Mouse (Mus musculus): ENCODE measurements around the gene Camk2b.

Gene Camk2b

DNA sequence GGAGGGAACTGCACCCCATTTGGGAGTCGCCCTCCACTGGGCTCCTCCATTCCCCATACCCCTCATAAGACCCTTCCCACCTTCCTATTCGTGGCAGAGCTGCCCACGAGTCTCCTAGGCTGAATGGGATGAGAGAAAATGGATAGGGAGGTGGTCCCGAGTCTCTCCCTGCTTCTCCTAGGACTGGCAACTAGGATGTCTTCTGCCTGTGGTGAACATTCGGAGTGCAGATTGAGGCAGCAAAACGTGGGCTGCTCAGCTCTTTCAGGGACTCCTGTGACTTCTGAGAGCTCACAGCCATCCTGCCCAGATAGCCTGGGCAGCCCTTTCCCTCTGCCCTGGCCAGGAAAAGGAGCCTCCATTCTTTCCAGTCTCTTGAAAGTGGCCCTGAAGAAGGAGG is at the start of gene Camk2b:
Camk2b (minus strand) TSS at position 187 of the 400 bp plus-strand sequence.
- no peak for DNase-seq (ENCODE audit: low read depth)

DNA sequence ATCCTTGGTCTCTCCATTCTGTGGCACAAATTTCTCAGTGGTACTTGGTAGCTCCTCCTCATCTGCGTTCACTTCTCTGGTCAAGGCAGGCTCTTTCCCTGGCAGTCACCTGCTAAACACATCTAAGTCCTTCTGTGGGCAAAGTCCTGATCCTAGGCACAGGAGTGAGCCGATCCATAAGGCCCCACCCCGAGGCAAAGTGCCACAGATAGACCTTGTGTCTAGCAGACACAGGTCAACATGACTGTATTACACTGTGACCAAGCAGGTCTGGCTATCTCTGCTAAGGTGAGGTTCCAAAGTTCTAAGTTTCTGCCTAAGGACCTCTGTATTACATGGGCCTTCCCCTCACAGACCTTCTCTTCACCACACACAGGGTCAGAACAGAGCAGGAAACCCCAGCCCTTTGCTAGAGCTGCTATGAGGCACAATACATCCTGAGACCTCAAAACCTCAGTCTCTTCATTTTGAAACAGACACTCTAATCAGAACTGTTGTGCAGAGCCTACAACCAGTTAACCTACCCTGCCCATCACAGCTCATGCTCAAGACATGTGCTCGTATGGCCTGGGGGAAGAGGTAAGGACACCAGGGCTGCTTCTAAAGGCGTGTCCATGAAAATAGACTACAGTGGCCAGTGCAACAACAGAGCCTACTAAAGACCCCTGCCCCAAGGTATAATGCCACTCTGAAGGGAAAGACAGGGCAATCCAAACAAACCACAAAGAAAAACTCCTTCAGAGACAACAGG is 45.7 kb upstream of the Camk2b start:
- DNase-seq (ENCODE audit: low read depth), result no peak

DNA sequence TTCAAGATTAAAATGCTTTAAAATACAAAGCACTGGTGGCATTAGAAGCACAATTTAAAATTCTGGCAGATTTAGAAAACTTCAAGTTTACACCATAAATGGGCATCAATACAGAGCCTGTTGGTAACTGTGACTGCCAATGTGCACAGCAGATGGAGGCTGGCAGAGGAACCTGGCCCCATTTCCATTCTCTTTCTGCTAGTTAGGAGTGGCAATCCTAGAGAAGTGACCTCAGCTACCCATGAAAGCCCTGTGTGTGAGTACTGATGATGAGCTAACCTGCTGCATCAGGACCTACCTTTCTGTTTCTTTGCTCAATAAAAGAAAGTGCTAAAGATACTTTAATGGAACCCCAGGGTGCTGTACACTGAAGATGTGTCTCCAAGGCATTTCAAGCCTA is 43.8 kb upstream of the Camk2b start:
- DNase-seq (ENCODE audit: low read depth), result no peak

DNA sequence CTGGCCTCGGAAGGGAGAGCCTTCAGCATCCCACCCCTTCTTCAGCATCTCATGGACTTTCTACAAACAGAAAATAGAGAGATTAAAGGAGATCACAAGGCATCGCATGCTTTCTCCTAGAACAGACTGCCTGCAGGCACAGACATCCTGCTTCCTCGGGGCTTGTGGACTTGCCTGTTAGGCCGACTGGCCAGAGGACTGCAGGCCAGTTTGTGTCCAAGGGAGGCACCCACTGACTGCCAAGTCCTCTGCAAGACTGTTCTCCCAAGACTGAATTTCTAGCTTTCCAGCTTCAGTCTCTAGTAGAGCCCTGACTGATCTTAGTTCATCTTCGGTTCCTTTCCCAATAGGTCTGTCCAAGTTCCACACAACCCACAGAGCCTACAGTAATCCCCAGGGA is 42.1 kb upstream of the Camk2b start:
- no peak for DNase-seq (ENCODE audit: low read depth)

DNA sequence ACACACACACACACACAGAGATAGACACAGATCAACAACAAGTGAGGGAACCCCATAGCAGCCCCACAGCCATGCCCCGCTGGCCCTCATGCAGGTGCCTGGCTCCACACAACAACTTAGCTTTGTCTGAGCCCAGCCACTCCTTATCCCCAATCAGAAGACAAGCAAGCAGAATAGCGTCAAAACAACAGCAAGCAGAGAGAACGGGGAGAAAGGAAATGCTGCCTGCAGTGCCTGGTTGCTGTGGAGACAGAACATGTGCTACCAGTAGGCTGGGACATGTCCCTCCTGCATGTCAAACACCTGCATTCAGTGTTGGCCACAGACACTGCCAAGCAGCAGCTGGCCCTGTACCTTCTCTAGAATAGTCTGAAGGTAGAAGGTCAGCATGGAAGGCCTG is 41.6 kb upstream of the Camk2b start:
- no peak for DNase-seq (ENCODE audit: low read depth)

DNA sequence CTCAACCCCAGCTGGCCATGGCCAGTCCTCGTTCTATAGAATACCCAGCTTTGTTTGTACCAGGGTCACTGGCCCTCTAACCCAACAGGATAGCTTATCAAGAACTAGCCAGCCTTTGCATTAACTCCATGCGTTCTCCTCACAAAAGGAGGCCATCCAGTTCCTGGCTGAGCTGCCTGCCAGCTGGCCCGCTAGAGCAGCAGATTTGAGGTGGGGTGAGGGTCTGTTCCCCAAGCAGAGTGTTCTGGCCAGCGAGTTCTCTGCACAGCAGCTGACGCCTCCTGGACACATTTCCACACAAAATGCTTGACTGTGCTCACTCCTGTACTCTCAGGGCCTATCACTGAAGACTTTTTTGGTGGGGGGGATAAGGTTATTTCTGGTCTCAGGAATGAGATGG is 38.6 kb upstream of the Camk2b start:
- no peak for DNase-seq (ENCODE audit: low read depth)

DNA sequence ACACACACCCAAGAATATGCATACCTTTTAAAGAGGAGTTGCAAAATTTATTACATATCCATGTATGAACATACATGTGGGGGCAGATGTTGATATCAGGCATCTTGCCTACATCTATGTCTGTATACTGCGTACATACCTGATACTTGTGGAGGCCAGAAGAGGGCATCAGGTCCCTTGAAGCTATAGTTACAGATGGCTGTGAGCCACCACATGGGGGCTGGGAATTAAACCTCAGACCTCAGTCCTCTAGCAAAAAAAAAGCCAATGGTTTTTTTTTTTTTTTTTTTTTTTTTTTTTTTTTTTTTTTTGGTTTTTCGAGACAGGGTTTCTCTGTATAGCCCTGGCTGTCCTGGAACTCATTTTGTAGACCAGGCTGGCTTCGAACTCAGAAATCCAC is 30.5 kb upstream of the Camk2b start:
- DNase-seq (ENCODE audit: low read depth), result peak; percentile 21

DNA sequence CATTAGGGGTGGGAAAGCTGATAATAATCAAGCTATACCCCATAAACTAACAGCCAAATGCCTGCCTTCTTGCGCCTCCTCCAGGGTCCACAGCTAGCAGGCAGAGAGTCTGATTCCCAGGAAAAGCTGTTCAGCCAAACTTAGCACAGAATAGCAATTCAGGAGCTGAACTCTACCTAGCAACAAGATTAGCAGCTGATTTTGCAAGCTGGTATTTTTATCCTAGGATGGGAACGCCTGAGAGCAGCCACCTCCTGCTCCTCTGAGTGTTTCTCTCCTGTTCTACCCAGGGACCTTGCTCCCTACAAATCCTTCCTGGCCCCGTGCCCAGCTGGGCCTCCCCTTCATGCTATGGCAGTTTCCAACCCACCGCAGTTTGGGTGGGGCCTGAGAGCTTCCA is 20.8 kb upstream of the Camk2b start:
- DNase-seq (ENCODE audit: low read depth), result no peak

DNA sequence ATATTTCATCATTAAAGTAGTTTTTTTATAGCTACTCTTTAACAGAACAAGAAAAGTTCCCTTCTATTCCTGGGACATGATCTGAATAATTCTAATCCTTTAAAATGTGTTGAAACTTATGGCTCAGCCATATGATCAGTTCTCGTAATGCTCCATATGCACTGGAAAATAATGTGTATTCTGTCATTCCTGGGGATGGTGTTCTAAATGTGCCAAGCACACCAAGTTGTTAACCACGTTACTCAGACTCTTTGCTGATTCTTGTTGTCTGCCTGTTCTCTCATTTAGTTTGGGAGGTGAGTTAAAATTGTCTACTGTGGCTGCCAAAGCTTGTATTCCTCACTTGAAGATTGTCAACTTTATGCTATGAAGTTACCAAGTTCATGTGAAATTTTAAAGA is 12.6 kb upstream of the Camk2b start:
- DNase-seq (ENCODE audit: low read depth), result no peak

DNA sequence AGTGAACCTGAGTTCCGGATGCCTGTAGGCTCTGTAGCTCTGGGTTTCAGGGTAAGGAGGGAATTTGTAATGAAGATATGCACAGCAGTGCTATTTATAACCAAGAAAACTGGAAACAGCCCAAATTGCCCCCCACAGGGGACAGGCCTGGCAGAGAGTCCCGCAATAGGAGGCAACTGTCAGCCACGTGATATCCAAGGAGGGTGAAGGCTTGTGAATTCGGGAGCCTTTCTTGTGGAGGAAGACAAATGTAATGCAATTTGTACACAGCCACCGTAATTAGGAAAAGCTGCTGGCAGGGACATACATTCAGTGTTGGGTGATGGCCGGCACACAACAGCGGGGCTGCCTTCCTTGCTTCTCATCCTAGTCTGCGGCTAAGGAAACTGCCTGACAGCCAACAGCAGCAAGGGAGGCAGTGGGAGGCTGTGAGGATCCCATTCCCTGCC is 9.5 kb upstream of the Camk2b start:
- DNase-seq (ENCODE audit: low read depth), result no peak

DNA sequence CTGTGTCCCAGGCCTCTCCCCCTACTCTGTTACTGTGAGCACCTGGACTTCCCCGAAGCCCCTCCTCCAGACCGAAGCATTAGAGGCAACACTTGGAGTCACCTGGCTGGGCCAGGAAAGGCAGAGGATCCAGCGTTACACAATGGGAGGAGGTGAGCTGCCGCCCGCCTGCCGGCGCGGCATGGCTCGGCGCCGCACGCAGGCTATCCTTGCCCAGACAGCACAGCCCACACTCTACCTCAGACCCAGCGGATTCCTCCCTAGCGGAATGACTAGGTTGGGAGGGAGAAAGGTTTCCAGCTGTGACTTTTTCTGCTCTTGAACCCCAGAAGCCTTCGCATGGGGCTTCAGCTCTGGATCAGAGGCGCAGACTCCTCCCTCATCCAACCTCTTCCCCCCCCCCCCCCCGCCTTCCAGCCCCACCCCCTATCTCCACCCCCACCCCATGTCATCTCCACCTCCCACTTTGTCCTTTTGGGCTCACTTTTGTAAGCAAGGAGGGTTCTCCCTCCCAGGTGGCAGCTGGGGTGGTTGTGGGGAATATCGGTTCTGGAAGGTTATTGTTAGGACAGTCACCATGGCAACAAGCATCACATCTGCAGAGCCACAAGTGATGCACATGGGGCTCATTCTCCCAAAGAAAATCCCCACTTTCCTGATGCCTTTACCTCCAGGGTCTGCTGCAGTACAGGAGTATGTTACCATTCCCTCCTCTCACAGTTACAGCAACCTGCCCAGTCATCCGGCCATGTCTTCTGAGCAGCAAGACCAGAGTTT is 2.2 kb upstream of the Camk2b start:
- no peak for DNase-seq (ENCODE audit: low read depth)

DNA sequence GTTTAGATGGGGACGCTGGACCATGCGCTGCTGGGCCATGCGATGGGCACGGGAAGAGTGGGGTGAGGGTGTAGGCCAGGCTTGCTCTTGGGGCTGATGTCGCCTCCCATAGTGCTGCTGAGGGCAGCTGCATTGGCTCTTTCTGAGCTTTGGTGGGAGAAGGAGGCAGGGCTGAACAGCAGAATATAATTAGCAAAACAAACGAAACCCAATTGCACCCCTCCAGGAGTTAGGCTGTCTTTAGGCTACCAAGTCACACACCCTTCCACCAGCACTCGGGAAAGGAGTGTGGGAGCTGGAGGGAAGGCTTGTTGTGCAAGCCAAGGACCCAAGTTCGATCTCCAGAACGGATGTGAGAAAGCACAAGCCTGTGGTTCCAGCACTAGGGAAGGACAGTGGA is 998 bp upstream of the Camk2b start:
- no peak for DNase-seq (ENCODE audit: low read depth)

DNA sequence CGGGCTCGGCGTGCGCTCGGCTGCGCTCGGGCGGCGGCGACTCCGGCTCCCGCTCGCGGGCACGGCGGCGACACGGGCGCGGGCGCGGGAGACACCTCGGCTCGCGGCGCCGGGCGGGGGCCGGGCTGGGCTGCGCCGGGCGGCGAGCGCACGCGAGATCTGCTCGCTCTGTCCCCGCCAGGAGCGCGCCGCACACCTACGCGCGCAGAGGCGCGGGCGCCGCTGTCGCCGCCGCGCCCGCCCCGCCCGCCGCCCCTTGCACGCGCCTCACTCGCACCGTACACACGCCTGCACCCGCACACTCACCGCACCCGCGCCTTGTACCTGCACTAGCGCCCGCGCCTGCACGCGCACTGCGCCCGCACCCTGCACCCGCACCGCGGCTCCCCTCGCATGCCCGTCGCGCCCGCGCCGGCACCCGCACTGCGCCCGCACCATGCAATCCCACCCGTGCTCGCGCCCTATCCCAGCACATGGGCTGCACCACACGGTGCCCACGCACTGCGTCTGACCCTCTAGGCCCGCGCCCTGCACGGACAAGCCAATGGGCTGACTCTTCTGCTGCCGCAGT is 526 bp downstream of the Camk2b start:
- no peak for DNase-seq (ENCODE audit: low read depth)

DNA sequence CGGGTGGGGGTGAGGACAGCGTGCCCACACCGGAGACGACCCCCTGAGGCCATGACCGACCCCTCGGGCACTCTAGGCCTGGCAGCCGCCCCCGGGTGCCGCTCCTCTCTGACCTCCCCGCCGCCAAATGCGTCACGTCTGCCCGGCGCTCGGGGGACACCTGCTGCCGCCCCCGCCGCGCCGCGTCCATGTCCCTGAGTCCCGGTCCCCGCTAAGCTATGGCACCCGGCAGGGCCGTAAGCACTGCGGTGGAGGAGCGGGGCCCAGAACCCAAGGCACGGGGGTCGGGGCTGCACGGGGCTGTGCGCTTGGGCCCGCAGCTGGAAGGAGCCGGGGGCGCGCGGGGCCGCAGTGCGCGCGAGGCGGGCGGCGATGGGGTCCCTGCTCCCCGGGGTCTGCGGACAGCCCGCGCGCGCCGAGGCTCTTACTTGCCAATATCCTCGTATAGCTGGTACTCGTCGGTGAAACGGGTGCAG is 1.1 kb downstream of the Camk2b start:
- DNase-seq (ENCODE audit: low read depth), result no peak

DNA sequence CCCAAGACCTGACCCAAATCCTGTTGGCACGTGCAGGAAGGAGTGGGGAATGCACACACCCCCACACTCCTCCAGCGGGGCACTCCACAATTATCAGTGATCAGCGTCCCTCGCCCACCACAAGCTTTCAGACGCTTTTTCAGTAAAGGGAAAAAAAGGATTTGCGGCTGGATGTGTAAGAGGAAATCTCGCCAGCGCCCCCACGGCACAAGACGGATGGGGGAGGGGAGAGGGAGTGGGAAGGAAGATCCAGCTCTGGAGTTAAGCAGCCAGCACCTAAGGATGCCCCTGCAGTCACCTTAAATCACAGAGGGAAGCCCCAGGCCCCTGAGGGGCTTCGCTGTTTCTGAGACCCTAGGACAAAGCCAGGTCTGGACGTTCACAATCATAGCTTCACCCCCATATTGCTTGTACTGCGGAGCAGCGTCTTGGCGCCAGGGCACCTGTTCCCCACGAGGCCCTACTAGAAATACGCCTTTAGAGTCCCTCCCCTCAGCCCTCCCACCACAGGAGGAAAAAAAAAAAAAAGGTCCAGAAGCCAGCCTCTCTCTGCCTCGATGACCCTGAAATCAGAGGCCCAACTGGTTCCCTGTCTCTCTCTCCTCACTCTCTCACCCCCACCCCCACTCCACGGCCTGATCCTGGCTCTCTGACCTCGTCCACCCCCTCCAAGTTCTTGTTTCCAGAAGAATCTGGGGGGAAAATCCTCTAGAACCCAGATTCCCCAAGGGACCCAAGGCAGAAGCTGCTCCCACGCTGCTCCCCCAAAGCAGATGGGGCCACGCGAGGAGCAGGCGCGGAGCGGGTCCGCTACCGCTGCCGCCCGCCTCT is 1.7 kb downstream of the Camk2b start:
- DNase-seq (ENCODE audit: low read depth), result no peak

DNA sequence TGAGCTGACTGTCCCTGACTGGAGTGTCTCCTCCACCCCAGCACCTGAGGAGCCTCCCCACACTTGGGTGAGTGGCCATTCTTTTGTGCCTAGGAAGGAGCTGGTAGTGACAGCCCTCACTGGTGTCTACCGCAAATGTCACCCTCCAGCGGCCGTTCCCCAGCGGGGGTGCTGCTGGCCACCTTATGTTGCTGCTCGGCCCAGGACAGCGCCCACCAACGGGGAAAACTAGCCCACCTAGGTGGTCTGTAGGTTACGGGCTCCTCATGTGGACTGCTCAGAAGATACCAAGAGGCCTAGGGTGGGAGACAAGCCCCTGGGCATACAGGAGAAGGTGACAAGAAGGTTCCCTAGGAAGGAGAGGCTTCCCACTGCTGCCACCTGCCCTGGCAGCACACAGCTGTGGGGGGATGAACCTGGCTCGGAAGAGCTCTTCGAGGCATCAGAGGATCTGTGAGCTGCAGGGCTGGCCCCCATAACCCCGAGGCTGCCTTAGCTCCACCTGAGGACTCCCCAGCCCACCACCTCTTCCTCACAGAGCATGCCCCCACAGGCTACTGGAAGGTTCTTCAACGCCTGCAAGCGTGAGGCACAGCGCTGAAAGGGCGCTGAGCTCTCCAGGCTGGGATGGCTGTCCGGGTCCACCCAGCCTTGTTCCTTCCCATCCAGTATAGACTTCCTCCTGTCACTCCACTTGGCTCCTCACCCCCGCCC is 2.5 kb downstream of the Camk2b start:
- no peak for DNase-seq (ENCODE audit: low read depth)

DNA sequence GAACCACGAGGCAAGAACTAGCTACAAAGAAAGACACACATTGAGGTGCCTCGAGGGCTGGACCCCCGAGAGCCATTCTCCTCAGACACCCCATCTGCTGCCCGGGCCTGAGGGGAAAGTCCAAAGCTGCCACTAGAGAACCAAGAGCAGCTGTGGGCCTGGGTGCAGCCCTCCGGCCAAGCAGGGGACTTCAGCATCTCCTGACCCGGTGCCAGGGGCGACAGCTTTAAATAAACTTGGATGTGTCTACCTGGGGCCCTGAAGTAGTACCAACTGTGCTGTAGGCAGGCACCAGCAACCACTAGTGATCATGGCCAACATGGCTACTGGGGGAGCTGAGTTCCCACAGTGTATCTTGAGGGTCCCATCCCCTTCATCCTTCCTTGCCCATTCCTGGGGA is 3.1 kb downstream of the Camk2b start:
- no peak for DNase-seq (ENCODE audit: low read depth)

DNA sequence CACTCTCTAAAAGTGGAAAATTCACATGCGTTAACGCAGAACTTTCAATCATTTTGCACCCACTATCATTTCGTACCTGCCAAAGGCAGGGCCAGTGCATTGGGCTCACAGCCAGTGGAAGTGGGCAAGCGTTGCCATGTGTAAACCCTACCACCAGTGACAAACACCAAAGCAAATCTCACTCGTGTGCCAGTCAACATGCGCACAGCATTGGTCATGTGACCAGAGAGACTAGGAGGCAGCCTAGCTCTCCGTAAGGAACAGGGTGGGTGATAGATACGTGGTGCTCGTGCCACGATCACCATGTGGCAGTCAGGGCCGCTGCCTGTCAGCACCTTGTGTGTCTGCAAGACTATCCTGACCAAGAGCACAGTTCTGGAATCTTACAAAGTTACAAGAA is 3.8 kb downstream of the Camk2b start:
- no peak for DNase-seq (ENCODE audit: low read depth)

DNA sequence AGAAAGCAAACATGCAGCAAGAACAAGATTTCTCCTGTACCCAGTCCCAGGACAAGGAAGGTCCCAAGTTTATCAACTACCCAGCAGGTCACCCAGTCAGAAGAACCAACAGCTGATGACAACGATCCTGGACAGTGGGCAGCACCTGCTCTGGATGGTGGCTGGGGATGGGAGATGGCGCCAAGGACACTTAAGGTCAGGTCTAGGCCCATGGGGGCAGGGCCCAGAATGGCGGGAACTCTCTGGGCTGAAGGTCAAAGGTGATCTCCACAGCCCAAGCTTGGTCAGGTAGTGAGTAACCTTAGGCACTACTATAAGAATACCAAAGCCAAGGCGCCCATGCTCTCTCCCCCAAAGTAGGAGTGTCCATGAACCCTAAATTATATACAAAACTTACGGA is 4.3 kb downstream of the Camk2b start:
- DNase-seq (ENCODE audit: low read depth), result no peak

DNA sequence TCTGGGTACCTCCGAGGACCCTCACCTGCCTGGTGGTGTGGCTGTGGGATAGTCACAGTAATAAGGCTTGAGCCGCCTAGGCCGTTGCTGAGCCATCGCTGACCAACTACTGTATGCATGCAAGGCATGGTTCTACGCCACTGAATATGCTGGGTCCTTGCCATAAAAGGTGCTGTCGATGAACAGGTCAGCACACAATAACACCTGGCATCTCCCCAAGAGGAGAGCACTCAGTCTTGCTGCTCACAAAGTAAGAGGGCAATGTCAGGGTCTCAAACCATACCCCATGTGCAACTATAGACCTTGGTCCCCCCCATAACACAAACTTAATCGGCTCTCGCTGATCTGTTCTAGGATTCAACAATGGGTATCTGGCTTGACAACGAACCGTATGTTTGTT is 7.0 kb downstream of the Camk2b start:
- DNase-seq (ENCODE audit: low read depth), result no peak

DNA sequence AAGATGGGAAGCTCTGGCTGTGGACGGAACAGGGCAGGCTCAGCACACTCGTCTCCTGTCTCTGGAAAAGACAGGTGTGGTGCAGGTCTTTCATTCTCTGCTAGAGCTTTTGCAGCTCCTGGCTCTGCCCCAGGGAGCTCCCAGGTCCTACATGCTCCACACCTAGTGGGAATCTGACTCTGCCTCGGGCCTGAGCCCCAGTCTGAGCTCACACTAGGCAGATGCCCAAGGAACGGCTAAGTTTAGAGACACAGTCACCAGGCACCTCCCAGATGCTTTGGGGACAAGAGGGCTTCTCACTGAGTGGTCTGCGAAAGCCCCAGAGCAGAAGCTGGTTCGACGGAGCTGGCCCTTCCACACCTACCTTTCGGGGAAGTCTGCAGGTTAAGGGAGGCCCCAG is 12.8 kb downstream of the Camk2b start:
- no peak for DNase-seq (ENCODE audit: low read depth)
